Mouse (Mus musculus) CH12.LX (cell line): Measurements from ENCODE around the gene Jup.

Experiments used
- KAT2A ChIP-seq: IDR thresholded peaks from 2 replicates; pipeline ENCODE4 v1.6.1; 2012; ENCODE audit warnings: low read length, improper control_type of control experiment, inconsistent platforms; ENCODE audit not compliant: insufficient replicate concordance
- TCF12 ChIP-seq: IDR thresholded peaks from 2 replicates; pipeline ENCODE4 v1.6.1; 2014; ENCODE audit warnings: low read depth, mild to moderate bottlenecking, inconsistent platforms, low read length, improper control_type of control experiment

- no peak for TF ChIP-seq KAT2A
- no peak for TF ChIP-seq TCF12
Measured at GRCm38 (mm10) chr11:100432002-100432401, 34.4 kb upstream of the Jup start.
